Mouse (Mus musculus) large intestine, adult 2 months (tissue): Measurements from ENCODE around the gene Kcna6. TPM values are rescaled to one million over a fixed set of nuclear protein-coding genes. Genes with fewer than 3 reads are reported as not detected.

Experiments used
- DNase-seq: peaks from one replicate; pipeline ENCODE4 v3.0.0-alpha.2; 2012; ENCODE audit warnings: low read depth, low spot score
- WGBS: fragments of 180-500 bp; shearing (Covaris S2); methylation state at CpG from one replicate; pipeline ENCODE4 v1.1.7; 2018; 5-methylcytosine and 5-hydroxymethylcytosine counted together
- polyA plus RNA-seq: library from polyadenylated mRNA; depleted of rRNA; stranded (reverse); fragments of >200 nt; gene quantifications from 2 replicates; pipeline ENCODE4 v1.2.3, GENCODE M21; 2012

The Kcna6 gene
- polyA plus RNA-seq, 1 experiment, result 0.47 TPM

DNA sequence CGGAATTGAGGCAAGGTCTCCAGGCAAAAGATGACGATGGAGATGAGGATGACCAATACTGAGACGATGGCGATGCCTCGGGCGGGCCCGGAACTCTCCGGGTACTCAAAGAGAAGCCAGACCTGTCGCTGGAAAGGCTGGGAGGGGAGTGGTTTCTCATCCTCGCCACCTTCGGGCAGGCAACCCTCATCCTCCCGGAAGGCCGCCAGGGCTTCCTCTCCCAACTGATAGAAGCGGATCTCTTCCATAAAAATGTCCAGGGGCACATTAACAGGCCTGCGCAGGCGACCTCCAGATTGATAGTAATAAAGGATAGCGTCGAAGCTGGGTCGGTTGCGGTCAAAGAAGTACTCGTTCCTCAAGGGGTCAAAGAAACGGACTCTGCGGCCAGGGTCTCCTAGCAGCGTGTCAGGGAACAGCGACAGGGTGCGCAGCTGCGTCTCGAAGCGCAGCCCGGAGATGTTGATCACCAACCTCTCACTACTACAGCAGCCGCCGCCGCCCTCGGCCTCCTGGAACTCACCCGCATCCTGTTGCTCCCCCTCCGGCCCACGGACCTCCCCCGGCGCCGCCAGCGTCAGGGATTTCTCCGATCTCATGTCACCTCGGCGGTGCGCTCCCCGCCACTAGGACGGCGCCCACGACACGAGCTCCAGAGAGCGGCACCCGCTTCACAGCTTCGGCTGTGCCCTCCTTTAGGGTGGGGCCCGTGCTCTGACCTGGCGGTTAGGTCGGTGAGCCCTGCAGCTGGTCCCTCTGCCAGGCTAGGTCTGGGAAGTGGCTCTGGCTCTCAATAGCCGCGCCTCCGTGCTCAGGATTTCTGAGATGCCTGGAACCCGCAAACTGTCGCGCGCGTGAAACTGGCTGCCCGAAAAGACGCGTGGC lies 906 bp downstream of the Kcna6 start:
- 2% methylated on average over 67 of the region's 67 CpGs for WGBS
- no peak for DNase-seq

DNA sequence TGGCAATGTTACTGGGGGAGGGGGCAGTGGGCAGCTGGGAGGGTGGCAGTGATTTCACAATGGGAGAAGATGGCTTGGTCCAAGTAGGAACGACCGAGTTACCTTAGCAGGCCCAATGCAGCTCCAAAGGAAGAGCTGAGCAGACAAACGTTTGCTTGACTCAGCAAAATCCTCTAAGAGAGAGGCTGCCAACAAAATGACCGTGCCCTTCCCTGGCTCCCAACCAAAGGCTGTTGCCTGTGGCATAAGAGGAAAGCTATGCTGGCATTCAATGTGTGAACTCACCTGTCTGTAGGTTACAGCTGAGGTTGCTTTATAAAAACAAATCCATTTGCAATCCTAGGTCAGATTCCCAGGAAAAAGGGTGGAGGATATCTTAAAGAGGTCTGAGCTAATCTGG lies 3.5 kb downstream of the Kcna6 start:
- no peak for DNase-seq
- WGBS, result 49% methylated on average over 4 of the region's 4 CpGs

DNA sequence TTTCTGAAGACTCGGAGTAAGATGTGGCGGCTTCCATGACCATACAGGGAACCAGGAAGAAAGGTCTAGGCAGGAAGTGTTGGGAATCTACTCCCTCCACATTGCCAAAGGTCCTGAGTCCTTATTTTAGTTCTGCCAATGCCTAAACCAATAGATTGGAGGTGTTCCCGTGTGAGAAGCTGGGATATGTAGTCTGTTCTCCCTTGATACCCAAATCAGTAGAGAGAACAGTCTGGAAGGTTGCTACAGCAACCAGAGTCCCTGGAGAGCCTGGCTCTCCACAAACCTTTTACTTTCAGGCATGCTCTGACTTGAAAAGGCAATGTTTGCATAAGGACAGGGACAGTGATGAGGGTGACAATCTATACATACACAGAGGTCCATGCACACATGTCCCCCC lies 4.7 kb downstream of the Kcna6 start:
- DNase-seq, result no peak
- WGBS, result 65% methylated on average over 3 of the region's 3 CpGs

DNA sequence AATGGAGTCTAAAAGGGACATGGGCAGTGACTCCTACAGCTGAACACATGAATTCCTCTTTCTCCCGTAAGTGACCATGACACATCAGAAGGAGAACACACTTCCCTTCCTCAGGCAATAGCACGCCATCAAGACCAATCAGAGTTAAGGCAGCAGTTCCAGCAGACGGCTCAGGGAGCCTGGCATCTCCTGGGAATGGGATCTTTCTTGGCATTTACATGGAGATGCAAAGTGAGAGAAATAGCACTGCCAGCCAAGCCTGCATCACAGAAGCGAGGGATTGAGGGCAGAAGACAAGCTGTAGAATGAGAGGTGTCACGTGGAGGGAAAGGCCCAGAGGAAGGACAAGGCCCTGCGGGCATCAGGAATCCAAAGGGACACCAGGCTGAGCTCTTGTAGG lies 7.8 kb downstream of the Kcna6 start:
- DNase-seq, result no peak
- WGBS, result 66% methylated on average over 6 of the region's 6 CpGs

DNA sequence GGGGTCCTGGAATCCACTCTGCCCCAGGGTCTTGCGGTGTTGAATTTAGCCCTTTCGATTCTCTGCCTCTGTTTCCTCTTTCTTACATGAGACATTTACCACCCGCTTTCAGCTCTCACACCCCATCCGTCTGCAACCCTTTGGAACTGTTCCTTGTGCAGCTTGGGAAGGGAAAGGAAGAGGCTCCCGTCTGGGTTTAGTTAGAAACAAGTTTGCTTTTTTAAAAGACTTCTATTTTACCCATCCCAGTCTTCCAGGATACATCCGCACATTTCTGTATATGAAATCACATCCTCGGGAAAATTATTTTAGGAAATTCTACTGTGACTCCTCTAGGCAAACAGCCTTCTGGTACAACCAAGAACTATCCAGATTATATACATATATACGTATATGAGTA lies 11.7 kb downstream of the Kcna6 start:
- 81% methylated on average over 8 of the region's 8 CpGs for WGBS
- no peak for DNase-seq

DNA sequence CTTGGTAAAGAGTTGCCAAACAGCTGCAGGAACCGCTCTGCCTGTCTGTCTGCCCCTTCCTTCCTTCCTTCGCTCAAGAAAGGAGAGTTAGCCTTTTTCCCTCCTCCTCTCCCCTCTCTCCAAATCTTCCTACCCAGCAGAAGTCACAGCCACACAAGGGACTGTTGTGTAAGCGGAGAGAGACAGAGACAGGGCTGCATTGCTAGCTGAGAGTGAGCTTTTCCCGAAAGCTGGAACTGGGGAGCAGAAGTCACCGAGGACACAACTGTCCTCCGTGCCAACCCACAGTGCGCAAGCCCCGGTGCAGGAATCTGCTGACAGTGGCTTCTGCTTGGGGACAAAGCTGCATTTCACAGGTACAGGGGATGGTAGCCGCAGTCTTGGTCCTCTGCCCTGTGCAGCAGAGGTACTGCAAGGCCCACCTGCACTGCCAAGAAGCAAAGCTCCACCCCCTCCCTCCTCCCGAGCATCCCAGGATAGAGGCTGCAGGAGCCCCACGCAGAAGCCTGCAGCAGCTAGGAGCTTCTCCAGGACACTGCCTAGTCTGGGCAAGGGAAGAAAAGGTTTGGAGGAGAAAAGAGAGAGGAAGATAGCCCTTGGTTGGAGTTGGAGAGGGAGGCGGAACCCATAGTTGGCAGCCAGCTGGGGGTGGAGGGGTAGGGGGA lies 21.9 kb downstream of the Kcna6 start:
- no peak for DNase-seq
- 60% methylated on average over 12 of the region's 12 CpGs for WGBS

DNA sequence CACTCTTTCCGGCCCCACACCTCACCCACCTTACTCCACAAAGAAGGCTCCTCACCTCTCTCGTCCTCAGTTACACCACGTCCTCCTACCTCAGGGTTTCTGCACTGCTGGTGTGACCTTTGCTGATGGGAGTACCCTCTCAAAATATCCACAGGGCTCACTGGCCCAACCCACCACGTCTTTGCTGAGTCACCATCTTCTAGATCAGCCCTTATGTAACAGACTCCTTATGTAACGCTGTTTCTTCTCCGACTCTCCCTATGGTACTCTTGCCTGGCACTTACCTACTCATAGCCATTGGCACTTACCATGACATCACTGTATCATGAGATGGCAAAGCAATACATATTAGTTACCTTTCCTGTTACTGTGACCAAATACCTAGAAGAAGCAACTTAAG lies 27.9 kb downstream of the Kcna6 start:
- 76% methylated on average over 6 of the region's 6 CpGs for WGBS
- no peak for DNase-seq

DNA sequence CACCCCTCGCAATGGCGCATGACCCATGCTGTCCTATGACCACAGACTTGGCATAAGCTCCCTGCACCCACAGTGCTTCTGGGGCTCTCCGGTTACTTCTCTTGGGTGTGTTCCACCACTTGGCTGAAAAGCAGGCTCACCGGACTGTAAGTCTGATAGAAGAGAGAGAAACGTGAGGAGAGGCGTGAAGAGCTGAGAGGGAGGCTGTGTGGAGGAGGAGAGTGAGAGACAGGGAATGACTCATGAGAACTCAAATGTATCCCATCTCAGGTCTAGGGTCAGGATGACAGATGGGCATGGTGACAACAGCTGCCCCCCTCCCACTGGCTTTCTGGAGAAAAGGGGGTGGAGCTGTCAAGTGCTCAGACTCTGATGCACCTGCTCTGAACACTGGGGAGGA lies 34.5 kb downstream of the Kcna6 start:
- DNase-seq, result no peak
- 62% methylated on average over 6 of the region's 6 CpGs for WGBS

DNA sequence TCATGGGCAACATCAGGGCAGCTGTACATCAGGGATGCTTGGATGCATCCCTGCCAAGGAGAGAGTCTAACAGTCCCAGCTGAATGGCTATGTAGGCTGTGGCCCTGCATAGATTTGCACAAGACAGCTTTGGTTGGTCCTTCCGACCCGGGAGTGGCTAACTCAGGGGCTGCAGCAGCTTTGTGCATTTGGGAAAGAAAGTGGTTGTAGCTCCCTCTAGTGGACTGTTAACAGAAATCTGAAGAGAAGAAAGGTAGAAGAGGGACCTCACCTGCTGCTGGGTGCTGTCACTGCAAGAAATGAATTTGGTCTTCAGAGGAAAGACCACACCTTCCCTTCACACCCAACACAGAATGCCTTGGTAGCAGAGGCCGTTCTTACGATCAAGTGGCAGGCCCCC lies 36.0 kb downstream of the Kcna6 start:
- 18% methylated on average over 4 of the region's 4 CpGs for WGBS
- no peak for DNase-seq

DNA sequence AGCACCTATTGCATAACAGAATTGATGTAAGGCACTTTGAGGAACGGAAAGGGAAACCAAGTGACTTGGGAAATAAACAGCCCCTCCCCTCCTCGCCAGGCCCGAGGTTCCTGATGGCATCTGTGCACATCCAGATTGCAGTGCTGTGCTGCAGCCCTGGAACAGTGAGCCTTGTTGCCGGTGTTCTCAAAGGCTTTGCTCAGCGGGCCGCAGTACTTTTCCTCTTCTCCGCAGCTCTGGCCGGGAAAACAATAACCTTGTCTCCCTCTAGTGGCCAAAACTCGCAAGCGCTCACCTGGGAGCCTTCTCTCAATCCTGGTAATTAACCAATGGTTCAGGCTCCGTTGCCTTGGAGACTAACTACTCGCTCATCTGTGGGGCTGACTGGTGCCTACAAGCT lies 38.4 kb downstream of the Kcna6 start:
- WGBS, result 3% methylated on average over 12 of the region's 12 CpGs
- DNase-seq, result no peak

DNA sequence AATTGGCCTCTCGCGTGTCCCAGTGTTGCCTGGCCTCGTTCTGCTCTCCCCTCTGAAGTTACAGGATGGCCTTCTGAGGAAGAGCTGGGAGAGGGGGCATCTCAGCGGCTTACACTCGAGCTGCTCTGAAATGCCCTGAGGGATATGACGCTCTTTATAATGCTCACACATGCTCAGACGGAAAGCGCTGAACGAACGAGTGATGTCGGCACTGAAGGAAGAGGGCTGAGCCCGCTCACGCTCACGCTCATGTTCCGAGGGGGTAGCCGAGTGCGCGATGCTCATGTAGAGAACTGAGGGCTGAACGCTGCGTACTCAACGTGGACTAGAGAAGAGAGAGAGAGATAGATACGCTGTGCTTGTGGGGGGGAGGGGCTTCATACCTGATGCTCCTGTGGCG lies 39.3 kb downstream of the Kcna6 start:
- 76% methylated on average over 23 of the region's 23 CpGs for WGBS
- no peak for DNase-seq

DNA sequence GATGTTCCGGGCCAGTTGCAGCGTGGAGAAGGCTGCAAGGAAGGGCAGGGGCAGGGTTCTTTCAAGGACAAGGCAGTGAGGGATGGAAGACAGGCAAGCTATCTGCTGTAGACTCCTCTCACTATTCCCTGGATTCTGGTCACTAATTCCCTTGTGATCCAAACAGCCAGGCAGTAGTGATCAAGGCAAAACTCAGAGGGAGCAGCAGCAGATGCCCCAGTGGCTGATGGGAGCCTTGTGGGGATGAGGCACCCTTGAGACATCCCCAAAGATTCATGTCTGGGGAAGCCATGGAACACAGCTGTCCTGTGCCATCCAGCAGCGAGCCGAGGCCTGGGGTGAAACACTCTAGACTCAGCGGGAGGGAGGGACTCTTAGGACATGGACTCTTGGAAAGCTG lies 40.5 kb downstream of the Kcna6 start:
- DNase-seq, result no peak
- 77% methylated on average over 5 of the region's 5 CpGs for WGBS

DNA sequence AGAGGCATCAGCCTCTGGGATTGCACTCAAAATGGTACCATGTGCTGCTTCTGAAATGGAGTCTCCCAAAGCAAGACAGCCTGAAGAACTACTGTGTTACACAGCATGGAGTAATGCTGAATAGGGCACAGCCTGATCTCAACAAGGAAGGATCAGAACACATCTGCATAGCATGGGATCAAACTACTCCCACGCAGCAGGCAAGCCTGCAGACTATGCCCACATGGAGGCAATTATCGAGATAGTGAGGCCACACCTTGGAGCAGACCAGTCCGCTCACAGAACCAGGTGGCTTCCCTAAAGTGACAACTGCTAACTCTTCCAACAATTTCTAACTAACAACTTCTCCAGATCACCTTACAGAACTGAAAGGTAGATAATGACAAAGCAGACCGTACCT lies 53.4 kb downstream of the Kcna6 start:
- WGBS, result 63% methylated on average over 4 of the region's 4 CpGs
- no peak for DNase-seq

DNA sequence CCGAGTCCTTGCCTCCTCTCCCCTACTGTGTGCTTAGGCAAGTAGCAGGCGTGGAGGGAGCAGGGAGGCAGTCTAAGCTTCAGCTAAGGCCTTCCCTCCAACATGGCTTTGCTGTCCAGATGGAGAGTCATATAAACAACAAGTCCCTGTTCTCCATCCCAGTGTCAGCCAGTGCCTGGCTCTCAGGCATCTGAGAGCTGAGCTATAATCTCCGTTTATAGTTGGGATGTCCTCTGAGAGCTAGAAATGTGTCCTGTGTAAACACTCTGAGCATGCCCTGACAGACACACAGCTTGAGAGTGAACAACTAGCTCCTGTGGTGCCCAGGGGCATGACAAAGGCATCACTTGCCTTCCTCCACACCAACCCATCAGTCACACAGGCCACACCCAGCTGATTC lies 55.3 kb downstream of the Kcna6 start:
- WGBS, result 53% methylated on average over 3 of the region's 3 CpGs

DNA sequence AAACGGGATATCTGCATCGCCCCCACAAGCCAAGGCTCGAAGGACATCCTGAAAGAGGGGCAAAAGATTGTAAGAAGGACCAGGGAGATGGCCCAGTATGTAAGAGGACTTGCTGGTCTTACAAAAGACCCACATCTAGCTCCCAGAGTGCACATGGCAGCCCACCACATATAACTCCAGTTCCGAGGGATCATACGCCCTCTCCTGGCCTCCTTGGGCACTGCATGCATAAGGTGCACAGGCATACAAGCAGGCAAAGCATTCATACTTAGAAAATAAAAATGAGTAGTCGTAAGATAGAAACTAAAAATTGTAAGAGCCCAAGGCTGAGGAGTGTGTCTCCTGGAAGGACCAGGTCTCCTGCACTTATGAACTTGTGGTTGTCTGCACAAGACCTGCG lies 61.5 kb downstream of the Kcna6 start:
- DNase-seq, result no peak
- WGBS, result 73% methylated on average over 7 of the region's 7 CpGs

More for the DNA sequence above, 55.3 kb downstream of the Kcna6 start:
- DNase-seq, result no peak

DNA sequence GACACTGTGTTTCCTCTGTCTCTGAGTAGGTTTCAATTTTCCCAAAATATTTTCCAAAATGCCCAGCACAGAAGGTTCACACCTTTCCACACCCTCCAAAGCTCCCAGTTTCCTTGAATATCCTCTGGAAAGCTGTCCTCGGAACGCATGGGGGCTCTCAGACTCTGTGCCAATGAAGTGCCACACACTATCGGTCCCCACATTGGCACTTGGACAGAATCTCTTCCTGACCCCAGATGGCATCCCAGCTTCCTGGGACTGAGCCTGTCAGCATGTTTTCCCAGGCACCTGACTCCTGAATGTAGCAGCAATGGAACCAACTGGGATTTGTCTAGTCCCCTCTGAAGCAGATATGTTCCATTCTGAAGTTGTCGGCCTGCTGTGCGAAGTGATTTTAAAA lies 73.5 kb downstream of the Kcna6 start:
- 90% methylated on average over 5 of the region's 5 CpGs for WGBS

DNA sequence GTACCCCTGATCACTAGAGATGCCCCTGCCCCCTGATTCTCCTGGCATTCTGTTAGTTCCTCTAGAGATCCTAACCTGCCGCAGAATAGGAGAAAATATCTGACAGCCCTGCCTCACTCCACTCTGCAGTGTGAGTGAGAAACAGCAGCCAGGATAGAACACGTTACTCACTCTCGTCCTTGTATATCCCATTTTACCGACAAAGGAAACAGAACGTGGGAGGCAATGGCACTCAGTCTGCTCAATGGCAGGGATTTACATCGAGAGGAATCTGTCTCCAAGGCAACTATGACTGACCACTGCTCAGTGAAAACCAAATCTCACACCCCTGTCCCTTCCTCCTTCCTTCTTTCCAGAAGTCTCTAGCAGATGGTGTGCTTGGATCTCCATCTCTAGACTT lies 74.4 kb downstream of the Kcna6 start:
- WGBS, result 52% methylated on average over 6 of the region's 6 CpGs
- DNase-seq, result no peak

More for the DNA sequence above, 73.5 kb downstream of the Kcna6 start:
- no peak for DNase-seq

DNA sequence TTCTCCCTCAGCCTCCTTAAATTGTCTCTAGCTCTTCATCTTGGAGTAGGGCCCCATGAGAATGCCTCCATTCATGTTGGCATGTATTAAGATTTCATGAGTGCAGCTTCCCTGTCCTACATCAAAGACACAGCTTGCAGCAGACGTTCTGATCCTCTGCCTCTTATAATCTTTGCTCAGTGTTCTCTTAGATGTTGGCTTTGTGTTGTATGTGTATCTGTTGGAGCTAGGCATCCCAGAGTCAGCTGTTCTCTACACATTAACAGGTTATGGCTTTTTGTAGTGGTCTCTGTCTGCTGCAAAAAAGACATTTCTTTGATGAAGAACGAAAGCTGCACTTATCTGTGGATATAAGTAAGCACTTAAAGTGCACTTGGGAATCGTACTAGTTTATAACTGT lies 75.9 kb downstream of the Kcna6 start:
- no peak for DNase-seq
- 49% methylated on average over 3 of the region's 3 CpGs for WGBS
